Mouse (Mus musculus) kidney, adult 2 months (tissue): ENCODE measurements around the gene Lax1.

ENCODE experiments used
- CTCF ChIP-seq: fragments of 200-500 bp; conservative IDR thresholded peaks from 2 replicates; pipeline ENCODE4 v1.5.1; 2011; ENCODE audit warnings: low read depth, mild to moderate bottlenecking, control low read depth, low read length, moderate library complexity, mixed read lengths; ENCODE audit not compliant: insufficient read depth, insufficient read length
- POLR2A ChIP-seq: fragments of 200-500 bp; IDR thresholded peaks from one replicate; pipeline ENCODE4 v1.6.1; 2011; ENCODE audit warnings: low read depth, low read length, control low read depth

GRCm38 (mm10) chr1:133697935-133698620 lies 8.2 kb upstream of the Lax1 start:
- TF ChIP-seq CTCF (no peak), POLR2A (no peak)
